Mouse (Mus musculus) ES-CJ7 (cell line): ENCODE measurements around the gene Rrnad1.

Source experiments
- DNase-seq: peaks from one replicate; pipeline ENCODE4 v3.0.0; 2011; ENCODE audit warnings: low read depth, low spot score

Gene Rrnad1

DNA sequence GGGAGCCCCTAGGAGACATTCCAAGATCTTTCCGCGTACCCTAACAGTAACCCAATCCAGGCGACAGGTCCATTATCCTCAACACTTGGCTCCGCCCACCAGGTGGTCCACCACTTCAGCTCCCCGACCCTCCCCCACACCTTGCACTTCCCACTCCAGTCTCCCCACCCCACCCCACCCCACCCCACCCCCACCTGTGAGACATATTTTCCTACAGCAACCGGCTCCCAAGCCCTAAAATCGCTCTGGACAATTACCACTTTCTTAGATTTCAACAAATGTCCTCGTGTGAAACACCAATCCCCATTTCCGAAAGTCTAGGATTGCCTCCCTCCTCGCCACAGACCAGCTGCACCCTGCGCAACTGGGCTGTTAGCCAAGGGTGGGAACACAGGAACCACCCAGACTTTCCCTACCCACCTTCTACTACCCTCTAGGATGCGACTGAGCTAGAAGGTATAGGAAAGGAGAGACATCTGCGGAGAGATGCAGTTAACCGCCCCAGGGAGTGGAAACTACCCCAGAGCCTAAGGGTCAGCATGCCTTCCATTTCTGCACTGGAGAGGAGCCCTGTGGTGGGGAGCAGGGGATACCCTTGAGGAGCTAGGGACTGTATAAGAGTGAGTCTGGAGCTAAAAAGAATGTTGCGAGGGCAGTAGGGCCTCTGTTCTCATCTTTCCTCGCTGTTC lies 18.9 kb upstream of the Rrnad1 start:
- DNase-seq = no peak

DNA sequence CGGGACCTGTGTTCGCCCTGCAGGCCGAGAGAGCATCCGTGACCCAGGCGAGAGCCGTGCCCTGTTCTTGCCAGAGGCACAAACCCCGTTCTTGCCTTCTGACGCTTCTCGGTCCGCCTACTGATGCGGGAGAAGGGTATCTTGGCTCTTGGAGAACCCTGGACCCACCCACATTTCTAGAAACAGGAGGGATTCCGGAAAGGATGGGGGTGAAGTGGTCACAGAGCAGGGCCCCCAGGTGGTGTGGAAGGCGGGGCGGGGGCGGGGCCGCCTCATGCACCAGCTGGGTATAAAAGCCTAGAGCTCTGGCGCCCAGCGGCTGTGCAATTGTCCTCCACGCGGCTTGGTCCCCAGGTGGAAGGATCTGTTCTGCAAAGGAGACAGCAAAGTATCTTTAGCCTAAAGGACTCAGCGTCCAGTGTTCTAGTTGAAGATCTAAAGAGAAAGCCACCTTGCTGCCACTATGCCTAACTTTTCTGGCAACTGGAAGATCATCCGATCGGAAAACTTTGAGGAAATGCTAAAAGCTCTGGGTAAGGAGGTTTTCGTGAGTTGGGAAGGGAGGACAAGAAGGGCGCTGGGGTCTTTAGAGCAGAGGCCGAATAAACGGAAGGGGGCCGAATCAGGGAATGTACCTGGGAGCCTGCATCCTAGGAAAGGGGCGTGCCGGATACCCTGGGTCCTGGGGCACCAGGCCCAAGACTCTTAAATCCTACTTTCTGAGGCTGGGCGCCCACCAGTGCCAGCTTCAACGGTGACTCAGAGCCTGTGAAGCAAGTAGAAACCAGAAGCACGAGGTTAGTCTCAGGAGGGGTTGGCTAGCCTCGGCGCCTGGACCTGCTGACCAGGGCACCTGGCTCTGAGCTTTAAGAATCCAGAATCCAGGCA lies 18.1 kb upstream of the Rrnad1 start, which contains the start of gene Crabp2:
Crabp2 (plus strand) TSS at position 289 of the 888 bp plus-strand sequence.
- peak; percentile 58 for DNase-seq

DNA sequence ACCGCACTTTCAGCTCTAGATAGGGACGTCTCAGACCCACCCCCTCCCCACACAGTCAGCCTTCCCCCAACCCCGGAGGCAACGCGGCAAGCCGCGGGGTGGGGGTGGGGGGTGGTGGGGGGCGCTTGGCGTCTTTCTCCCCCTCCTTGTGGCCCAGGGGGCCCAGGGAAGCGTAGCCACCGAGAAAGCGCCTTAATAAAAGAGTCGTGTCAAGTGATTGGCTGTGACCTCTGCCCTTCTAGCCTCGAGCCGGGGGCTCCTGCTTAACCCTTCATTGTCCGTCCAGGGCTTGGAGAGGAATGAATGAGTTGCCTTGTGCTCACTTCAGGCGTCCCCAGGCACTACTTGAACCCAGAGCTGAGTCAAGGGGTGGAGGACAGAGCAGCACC lies 17.3 kb upstream of the Rrnad1 start:
- DNase-seq = peak; percentile 53

DNA sequence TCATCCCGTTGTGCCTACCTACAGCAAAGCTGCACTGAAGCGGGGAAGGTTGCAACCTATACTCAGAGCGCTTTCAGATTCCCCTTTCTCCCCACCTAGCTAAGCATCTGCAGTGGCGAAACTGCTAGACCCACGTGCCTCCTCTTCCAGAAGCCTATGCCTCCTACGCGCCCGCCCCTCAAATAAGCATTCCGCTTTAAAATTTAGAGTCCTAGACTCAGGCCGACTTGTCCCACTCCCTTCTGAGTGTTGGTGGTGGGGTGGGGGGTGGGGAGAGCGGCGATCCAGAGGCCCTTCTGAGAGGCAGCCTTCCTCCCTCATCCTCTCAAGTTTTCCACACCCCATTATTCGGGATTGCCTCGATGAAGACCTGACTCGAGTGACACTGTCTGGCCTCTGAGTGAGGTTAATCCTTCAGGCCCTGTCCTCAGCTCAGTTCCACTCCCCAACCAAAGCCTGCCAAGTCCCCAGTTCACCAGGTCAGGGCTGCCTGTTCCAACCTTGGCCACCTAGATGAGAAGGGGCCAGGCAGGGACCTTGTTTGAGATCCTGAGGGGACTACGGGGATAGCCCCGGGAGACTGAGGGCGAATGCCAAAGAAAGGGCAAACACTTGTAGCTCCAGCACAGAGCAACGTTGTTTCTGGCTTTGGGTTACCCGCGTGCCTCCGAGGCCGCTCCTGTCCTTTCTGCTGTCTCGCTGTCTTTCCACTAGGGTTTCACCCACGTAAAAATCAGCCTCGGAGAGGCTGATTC lies 16.7 kb upstream of the Rrnad1 start:
- no peak for DNase-seq

- no peak for DNase-seq
These were observed 16.0 kb upstream of the Rrnad1 start for GRCm38 (mm10) chr3:87946541-87946860.

DNA sequence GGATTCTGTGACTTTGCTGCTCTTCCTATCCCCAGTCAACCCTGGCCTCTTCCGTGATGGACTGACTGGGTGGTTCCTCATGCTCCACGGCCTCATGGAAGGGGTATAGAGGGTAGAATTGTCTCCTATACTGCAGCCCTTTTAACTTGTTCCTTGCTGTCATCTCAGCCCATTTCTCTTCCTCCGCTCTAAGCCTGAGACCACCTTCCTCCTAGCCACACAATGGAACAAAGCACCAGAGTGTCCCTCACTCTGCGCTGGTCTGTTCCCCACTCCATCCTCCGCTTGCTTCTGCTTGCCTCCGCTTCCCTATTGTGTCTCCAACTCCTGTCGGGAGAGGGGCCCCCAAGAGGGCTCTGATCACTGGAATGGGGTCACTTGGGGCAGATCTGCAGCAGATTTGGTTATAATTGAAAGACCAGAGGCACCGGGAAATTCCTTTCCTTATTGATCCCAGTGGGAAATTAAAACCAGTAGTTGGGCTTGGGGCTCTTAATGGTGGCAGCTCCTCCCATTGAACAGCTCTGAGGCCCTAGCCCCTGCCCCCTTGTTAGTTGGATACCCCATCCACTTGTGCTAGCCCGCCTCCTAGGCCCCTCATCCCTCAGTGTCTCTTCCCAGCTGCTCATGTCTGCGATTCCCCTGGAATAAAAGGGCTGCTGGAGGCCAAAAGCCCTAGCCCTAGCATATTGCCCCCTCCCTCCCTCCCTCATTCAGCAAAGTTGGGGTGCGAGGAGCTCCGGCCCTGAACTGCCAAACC lies 15.4 kb upstream of the Rrnad1 start:
- no peak for DNase-seq

DNA sequence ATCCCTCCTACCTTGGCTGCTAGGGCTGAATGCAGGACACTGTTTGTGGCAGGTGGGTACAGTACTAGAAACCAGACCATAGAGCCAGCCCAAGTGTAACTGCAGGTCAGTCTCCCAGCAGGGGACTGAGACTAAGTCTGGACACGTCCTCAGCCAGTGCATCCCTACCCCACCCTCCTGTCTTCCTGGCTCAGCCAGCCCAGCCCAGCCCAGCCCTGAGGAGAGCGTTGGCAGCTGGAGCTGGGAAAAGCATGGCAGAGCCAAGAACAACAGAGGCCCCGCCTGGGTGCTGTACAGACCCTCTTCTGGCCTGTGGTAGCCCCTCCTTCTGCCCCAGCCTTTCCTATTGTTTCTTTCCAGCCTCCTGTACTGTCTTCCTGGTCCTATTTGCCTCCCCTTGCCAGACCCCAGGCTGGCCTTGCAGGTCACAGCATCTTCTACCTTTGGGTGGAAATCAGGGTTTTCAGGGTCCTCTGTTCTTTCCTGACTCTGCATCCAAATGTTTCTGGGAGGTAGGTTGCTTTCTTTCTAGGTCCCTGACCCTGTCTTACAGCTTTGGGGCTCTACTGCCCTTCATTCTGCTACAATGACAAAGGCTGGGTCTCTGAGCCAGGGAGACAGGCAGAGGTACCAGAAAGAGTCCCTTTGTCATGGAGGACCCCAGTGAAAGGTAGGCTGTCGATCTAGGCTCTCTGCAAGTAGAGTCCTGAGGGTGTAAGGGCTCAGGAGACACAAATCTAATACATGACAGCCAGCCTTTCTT lies 14.5 kb upstream of the Rrnad1 start:
- DNase-seq = no peak

DNA sequence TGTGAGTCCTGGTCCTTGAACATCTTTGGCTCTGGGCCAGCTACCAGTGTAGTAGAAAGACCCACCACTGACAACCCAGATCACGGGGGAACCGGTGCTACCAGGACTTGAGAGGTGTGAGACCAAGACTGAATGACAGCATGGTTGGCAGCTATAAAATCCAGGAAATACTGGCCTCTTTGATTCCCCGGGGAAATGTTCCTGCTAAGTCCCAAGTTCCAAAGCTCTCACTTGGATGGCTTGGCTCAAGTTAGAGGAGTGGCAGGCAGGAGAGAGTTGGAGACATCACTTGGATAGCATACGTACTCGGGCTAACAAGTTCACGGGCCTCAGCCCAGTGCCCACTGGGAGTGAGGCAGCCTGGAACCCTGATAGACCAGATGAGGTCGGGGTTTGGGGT lies 13.1 kb upstream of the Rrnad1 start:
- no peak for DNase-seq

DNA sequence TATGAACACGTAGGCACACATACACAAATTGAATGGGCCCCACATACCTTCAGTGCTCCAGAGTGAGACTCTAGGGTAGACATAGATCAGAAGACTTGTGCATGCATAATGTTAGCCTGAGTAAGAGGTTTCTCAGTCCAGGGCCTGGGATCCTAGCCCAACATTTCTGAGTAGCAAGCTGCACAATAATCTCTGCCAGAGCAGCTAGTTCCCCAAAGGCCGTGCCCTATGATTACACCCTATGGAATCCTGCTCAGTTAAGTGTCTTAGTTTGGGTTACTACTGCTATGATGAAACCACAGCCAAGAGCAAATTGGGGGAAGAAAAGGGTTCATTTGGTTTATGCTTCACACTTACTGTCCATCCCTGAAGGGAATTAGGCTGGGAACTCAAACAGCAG lies 12.0 kb upstream of the Rrnad1 start:
- DNase-seq = no peak

- no peak for DNase-seq
These were observed 10.1 kb upstream of the Rrnad1 start for GRCm38 (mm10) chr3:87940611-87941010.

- DNase-seq = peak; percentile 79
These were observed 5.3 kb upstream of the Rrnad1 start for GRCm38 (mm10) chr3:87935776-87936175.

GRCm38 (mm10) chr3:87935201-87935600 lies 4.7 kb upstream of the Rrnad1 start:
- DNase-seq = no peak

GRCm38 (mm10) chr3:87934501-87934900 lies 4.0 kb upstream of the Rrnad1 start:
- no peak for DNase-seq

GRCm38 (mm10) chr3:87934026-87934425 lies 3.5 kb upstream of the Rrnad1 start:
- no peak for DNase-seq

GRCm38 (mm10) chr3:87929341-87930077 lies 1.0 kb downstream of the Rrnad1 start:
- DNase-seq = no peak

- no peak for DNase-seq
These were observed 3.1 kb downstream of the Rrnad1 start for GRCm38 (mm10) chr3:87927452-87927851.

DNA sequence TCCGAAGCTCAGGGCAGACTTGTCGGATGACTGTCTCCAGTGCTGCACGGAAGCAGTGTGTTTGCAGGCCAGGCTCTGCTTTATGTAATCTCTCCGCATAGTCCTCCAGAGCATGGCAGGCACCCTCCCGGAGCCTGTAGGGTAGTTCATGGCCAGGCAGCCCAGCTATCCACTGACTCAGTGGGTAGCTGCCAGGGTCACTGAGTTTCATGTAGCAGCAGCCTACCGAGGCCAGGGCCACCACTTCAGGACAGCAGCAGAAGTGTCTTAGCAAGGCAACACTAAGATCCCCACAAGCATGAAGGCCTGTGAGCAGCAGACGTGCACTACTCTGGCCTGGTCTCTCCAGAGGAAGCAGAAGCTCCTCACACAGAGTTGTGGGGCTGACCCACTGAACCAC lies 5.5 kb downstream of the Rrnad1 start:
- no peak for DNase-seq

GRCm38 (mm10) chr3:87920270-87920943 lies 10.1 kb downstream of the Rrnad1 start:
- no peak for DNase-seq

DNA sequence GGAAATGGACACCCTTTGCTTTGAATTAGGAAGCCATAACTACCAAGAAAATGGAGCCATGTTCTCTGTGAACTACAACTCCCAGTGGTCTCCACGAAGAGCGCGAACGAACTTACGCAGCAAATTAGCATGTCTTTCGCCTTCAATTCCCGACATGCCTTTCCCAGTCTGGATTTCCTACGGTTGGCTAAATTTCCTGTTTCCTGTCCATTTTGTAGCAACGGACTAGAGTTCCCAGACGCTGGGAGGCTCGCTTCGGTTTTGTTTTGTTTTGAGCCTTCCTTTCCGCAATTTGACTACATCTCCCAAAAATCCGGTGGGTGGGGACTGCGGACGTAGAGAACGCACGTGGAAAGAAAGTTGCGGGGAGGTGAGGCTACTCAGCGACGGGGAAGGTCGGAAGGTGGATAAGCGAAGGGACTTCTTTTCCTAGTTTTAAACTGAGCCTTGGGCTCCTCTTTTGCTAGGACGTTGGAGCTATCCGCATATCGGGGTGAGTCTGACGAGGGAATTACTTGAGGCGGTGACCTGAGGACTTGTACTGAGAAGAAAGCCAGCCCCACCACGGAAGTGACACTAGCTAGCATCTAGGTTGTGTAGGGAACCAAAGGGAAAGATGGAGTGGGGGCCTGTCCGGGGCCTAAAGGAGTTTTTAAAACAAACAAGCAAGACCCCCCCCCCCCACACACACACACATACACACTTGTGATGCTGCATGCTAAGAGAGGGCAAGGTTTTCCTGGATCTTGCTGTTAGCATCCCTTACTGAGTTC lies 11.0 kb downstream of the Rrnad1 start, which contains the start of gene Mrpl24:
Mrpl24 (plus strand) TSS at position 171 of the 773 bp plus-strand sequence.
- peak; percentile 96 for DNase-seq
